Mouse (Mus musculus) left cerebral cortex, adult 18-20 months (tissue): ENCODE measurements around the gene Caskin1. TPM values are rescaled to one million over a fixed set of nuclear protein-coding genes. Genes with fewer than 3 reads are reported as not detected.
A peak's percentile ranks its signal among the peaks of the same experiment; 100 is the strongest.
"Not testable (repeated sequence)": the region's sequence is repeated elsewhere in the genome, so short reads cannot be mapped to it uniquely, and the experiment has no call there.

Experiments
- DNase-seq, 2 experiments: peaks; one replicate each; pipeline ENCODE4 v3.0.0; 2021 to 2022; ENCODE audit warnings: low spot score in 2 of 2, mixed read lengths in 1 of 2
- long read RNA-seq, 2 experiments: library from polyadenylated mRNA; stranded (forward); transcript quantifications; one replicate each; pipeline ENCODE4 v2.0.0; 2021
- total RNA-seq, 2 experiments: library from RNA; stranded (reverse); gene quantifications; 2 replicates each; pipeline ENCODE4 v1.2.3; 2021

Gene Caskin1
- 100 to 1,000 TPM; 123 to 129 TPM for total RNA-seq
- long read RNA-seq, experiment 1, full-length matches to known transcripts: 21 of 138 reads
- long read RNA-seq, experiment 1, partial matches to known transcripts: 109 of 138 reads
- long read RNA-seq, experiment 1, other reads (novel, unspliced or antisense): 8 of 138 reads
- long read RNA-seq, experiment 2, full-length matches to known transcripts: 4 of 56 reads
- long read RNA-seq, experiment 2, partial matches to known transcripts: 51 of 56 reads
- long read RNA-seq, experiment 2, other reads (novel, unspliced or antisense): 1 of 56 reads

DNA sequence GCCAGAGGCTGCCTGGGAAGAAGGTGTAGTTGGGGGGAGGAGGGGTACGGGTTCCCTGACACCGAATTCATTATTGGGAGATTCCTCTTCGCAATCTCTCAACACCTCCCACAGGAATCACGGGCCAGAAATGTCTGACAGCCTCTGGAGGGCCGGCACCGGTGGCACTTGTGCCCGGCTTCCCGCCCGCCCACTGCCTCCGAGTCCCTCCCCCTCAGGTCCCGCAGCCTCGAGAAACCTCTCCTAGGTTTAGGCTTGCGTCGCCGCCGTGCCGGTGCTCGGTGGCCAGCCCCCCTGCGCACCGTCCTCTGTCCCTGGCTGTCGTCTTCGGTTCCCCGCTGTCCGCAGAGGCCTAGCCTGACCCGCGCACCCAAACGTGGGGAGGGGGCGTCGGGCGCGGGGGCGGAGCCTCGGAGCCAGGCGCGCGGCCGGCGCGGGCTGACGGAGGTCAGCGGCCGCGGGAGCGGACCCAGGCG, at the start of gene Caskin1:
Caskin1 (plus strand) TSS at position 416 of the 476 bp plus-strand sequence.
- peak; percentile 50 to 69 for DNase-seq

DNA sequence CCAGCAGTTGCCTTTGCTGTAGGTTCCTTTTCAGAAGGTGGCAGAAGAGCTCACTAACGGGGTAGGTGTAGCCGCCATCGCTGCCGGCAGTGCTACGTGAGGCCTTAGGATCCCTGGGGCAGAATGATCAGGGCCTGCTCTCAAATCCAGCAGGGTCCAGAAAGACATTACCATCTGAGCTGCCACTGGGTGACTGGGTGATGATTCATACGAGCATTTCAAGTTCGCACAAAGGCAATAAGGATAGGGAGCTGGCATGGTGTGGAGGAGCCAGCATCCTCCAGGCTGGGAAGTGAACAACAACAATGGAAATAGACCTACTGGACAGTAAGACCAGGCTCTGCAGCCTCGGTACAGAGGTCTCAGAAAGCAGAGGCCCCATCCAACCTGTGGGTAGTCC, 48.0 kb upstream of the Caskin1 start:
- DNase-seq: no peak

DNA sequence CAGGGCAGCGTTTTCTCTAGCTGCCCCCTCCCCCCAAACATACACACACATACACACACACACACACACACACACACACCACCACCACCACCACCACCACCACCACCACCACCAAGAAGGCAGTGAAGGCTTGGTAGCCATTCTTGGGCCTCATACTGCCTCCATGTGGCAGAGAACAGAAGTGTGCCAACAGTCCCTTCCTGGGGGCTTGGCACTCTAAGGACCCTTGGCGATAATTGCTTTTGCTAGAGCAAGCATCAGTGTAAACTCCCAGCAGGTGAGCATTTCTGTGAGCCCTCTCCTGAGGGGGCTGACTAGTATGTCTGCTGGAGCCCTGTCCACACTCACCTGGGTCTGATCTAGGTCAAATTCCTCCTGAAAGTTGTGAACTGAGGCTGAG, 47.3 kb upstream of the Caskin1 start:
- no peak for DNase-seq

DNA sequence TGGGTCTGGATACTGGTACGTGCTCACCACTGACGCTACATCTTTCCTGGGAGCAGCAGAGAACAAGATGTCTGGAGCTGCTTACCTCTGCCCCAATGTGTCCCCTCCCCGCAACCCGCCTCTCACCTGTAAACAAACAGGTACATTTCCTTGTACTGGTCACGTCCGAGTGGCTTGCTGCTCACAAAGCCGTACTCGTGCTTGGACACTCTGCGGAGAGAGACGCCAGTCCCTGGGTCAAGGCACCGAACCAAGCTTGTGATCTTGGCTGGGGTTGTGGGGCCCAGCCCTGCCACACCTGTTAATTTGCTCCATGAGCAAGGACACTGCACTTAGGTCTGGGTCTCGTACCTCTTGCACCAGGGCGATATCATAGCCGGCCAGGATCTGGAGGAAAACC, 46.3 kb upstream of the Caskin1 start:
- no peak for DNase-seq

DNA sequence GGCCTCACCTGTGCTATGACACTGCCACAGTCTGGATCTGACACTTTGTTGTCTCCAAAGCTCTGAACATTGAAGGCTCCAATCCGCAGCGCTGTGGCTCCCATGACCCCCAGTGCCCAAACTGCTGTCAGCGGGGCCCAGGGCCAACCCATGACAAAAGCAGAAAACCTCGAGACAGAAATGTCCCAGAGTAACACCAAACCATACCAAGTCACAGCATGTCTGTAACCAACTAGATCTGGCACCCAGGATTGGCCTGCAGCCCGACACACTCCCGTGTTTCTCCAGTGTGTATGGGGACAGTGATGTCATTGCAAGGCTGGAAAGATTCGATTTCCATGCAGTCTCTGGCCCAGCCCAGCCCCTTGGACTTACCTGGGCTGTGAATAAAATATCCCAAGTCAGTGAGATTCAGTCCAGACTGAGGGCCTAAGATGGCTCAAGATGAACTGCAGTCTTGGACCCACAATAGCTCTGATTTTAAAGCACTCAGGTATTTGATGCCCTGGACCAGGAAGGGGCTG, 45.7 kb upstream of the Caskin1 start, which contains the start of gene Dnase1l2:
Dnase1l2 (minus strand) TSS at position 474 of the 524 bp plus-strand sequence.
- no peak for DNase-seq

DNA sequence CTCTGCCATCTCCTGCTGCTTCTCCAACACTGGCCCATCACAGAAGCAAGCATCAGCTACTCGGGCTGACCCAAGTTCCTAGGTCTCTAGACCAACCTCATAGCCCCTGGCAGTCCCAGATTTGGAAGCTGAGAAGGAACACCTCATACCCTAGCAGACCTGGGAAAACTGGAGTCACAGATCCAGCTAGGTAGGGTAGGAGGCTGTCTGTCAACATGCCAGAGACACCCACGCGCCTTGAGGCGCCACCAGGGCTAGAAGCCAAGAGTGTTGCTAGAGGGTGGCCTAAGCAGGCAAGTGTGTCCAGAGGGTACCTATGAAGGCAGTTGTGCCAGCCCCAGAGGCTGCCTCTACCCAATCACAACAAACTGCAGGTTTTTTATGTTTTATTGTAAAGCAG, 45.0 kb upstream of the Caskin1 start:
- peak; percentile 59 for DNase-seq

DNA sequence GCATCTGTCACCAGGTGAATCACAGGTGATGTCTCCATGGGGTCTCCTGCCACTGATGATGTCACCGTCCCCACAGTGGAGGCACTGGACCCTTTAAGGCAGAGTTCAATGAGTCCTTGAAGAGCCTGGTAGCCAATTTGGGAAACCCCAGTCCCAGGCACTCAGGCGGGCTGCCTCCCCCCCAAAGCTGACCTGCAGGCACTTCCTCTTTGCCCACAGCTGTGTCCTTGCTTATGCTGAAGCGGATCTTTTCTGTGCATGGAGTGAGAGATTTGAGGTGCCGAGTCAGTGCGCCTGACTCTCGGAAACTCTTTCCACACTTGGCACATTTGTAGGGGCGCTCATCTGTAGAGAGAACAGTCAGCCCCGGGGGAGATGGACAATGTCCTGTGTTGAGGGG, 41.8 kb upstream of the Caskin1 start:
- no peak for DNase-seq

DNA sequence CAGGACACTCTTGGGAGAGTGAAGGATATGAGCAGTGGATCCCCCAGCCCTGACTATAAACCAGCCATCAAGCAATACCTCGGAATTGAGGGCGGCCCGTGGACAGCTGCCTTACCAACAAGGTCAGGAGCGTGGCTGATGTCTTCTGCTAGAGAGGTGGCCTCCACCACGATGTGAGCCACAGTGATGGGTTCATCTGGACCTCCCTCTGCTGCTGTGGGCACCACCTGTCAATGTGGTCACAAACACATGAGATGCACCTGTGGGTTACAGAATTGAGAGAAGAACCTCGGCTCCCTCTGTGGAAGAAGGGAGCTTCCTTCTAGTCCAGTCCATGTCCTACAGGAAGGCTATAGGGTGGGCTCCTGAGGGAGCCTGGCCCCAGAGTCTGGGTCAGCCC, 38.9 kb upstream of the Caskin1 start:
- no peak for DNase-seq

DNA sequence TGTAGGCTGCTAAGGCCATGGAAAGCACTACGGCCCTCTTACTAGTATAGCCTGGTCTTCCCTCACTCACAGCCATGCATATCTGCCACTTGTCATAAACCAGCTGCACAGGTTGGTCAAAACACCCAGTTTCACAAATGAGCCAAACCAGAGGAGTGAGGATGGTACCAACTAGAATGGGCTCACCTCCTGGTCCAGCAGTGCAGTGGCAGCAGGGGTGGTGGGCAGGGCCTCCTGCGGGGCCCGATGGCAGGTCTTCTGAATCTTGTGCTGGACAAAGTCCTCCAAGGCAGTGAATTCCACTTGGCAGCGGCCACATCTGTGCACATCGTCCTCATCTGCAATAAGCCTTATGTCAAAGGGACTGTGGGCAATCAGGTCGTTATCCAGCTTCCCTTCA, 37.2 kb upstream of the Caskin1 start:
- no peak for DNase-seq

DNA sequence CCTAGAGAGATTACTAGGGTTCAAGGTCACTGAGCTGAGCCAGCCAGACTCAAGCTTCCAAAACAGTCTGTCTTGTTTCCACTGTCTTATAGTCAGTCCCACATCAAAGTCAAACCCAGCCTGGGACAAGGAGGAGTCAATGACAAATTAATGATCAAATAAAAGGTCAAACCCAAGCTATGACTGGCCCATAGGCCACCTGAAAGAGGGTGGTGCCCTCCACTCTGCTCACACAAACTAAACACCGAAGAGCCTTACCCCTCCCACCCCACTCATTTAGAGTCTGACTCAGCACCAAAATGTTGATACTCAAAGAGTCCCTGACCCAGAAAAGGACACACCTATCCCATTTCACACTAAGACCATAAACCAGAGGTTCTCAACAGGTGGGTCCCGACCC, 35.0 kb upstream of the Caskin1 start:
- no peak for DNase-seq

DNA sequence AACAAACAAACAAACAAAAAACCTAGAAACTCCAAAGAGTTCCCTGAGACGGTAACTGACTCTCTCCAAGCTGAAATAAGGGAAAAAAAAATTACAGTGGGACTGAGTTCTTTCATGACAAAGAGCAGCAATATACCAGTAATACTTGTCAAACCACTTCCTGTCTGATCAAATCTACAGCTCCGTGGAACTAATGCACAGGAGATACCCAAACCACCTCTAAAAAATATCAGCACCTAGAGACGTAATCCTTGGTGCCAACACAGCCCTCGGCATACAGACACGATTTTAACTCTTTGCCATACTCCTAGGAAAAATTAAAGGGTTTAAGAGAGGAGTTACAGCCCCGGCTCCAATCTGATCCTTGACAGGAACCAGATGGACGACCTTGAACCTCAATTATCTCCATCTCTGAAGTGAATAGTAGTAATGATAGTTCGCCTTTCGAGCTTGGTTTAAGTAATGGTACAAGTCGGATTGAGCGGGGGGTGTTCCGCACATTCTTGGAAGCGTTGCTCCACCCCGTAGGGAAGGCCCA, 34.1 kb upstream of the Caskin1 start:
- DNase-seq: no peak

DNA sequence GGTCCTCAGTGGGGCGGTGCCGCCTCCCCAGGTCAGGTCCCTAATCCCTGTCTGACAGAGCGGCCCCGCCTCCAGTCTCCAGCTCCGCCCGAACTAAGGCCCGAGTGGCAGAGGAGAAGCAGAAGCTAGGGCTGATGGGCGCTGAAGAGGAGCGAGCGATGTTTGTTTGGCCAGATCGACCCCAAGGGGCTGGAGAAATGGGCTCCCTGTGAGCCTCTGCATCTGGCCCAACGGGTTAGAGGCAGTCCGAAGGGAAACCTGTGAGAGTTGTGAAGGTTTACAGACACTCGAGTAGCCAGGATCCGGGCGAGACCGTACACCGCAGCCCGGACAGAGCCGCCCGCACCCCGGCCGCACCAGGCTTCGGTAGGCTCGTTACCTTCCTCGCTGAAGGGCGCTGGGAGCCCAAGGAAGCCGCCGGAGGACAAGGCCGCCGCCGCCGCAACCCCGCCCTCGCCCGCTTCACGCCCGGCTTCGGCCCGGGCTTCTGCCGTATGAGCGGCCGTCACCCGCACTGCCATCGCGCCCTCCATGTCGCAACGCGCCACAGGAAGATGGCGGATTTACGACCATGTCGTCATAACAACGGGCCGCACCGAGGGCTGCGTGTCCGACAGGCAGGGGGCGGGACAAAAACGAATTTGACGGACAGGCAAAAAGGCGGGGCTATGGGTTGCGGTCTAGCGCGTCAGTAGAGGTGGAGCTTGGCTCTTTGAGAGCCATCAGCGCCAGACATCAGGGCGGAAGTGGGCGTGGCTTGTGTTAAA, 33.5 kb upstream of the Caskin1 start:
- peak; percentile 98 to 99 for DNase-seq

DNA sequence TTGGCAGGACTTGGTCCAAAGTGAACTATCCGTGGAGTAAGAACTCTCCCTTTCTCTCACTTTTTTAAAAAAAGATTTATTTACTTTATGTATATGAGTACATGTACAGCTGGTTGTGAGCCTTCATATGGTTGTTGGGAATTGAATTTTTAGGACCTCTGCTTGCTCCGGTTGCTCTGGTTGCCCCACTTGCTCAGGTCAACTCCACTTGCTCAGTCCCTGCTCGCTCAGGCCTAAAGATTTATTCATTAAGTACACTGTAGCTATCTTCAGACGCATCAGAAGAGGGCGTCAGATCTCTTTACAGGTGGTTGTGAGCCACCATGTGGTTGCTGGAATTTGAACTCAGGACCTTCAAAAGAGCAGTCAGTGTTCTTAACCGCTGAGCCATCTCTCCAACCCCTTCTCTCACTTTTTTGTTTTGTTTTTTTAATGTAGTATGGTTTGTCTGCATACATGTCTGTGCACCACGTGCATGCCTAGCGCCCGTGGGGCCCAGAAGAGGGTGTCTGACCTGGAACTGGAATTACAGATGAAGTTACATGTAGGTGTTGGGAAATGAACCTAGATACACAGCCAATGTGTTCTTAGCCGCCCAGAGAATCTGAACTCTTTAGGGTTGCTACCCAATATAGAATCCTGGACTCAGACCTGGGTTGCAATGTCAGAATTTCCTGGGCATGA, 32.7 kb upstream of the Caskin1 start:
- DNase-seq: not testable (repeated sequence)

DNA sequence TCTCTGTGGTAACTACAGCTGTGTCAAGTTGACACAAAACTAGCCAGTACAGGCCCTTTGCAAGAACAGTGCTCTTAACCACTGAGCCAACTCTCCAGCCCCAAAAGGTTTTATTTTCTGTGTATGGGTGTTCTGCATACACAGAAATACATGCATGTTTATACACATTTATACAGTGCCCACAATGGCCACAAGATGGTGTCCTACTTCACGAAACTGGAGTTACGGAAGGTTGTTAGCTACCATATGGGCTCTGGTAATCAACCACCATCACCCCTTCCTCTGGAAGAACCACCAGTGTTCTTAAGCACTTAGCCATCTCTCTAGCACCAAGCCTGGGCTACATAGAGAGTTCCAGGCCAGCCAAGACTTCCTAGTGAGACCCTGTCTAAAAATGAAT, 26.8 kb upstream of the Caskin1 start:
- DNase-seq: no peak

DNA sequence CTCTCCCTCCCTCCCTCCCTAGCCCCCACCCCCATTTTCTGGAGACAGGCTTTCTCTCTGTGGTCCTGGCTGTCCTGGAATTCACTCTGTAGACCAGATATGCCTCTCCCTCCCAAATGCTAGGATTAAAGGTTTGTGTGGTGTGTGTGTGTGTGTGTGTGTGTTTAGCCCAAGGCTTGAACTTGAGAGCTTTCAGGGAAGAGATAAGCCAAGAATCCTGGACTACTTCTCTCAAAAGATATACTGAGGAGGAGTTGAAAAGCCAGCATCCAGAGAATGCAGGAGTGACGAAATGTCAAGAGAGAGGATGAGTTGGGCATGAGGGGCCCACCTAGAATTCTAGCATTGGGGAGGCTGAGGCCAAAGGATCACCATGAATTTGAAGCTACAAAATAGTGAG, 25.5 kb upstream of the Caskin1 start:
- DNase-seq: no peak

DNA sequence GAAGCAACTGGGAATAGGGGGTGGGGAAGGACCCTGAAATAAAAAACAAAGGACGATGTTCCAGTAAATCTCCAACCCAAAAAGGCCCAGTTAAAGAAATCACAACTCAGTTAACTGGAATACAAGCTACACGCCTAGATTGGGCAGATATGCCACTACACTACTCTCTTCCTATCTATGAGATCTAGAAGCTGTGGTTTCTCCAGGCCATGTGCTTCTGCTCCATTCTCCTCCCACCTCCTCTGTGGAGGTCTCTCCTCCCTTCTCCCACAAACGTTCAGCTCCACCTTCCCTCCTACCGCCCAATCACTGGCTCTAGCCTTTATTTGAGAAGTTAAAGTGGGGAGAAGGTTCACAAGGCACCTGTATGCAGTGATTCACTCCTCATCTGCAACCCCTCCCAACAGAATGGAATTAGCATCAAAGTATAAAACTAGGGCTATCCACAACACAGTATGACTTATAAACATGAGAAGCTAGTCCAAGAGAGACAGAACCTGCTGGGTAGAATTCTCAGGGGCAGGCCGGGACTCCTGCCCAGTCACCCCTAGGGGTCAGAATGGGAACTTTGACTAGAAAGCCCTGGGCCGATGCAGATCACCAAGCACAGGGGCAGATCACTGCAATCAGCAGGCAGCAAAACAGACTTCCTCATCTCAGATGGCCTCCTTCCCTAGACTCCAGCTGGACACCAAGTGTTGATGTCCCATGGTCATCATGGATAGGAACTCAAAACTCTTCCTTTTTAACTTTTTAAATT, 24.8 kb upstream of the Caskin1 start:
- DNase-seq: no peak

DNA sequence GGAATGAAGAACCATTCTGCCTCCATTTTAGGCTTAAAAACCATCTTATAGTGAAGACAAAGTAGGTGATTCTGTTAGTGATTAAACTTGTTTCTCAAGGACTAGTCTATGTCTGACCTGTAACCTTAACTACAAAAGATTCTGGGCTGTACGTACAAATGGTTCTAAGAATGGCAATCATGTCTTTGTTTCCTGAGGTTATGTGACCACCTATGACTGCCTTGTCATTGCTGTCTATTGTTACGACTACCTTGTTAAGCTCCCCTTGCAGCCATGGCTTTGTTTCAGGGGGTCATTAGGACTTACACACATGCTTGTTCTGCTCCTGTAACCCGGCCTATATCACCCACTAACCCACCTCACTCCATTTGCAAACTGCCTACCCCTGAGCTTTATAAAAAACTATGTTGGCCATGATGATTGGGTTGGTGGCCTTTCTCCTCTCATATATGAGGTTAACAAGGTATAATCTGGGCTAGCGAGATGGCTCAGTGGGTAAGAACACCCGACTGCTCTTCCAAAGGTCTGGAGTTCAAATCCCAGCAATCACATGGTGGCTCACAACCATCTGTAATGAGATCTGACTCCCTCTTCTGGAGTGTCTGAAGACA, 19.7 kb upstream of the Caskin1 start:
- no peak for DNase-seq

DNA sequence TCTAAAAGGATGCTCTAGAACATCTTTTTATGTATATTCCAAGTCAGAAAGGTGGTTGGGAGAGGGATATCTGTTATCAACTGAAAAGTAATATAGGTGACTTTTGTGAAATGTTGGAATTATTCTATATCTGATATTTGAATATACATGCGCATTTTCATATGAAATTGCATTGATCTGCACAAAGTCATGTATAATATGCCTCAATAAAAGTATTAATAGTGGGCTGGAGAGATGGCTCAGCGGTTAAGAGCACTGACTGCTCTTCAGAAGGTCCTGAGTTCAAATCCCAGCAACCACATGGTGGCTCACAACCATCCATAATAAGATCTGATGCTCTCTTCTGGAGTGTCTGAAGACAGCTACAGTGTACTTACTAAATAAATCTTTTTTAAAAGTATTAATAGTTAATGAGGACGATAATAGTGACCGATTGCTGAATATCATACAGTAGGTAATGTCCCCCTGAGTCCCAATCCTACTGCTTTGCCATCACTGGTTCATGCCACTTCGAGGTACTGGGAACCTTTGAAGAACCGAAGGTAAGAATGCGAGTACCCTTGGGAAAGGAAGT, 19.0 kb upstream of the Caskin1 start:
- DNase-seq: no peak

DNA sequence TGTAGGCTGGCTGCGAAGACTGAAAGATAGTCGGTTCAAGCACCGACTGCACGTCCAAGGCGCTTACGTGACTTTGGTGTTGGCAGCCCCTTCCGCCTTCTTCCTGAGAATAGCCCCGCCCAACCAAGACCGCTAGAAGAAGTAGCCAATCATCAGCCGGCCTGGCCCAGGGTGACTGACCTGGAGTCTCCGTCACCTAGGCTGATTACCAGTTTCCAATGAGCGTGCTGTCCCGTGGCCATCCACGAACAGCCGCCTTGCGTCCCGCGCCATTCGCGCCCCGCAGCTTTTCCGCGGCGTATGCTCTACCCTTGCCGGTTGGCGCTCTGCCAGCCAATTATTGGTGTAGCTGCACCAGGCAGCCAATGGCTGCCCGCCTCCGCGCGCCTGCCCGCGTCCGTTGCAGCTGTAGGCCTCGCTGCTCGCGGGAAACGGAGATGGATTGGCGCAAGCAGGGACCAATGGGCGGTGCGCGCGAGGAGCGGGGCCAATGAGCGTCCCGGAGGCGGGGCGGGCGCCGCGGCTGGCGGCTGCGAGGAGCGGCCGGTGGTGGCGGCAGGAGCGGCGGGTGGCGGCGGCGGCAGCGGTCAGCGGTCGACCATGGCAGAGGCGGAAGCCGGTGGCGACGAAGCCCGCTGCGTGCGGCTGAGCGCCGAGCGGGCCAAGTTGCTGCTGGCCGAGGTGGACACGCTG, 18.3 kb upstream of the Caskin1 start, which contains the start of the genes E4f1 and Pgp:
E4f1 (minus strand) TSS at position 404 of the 693 bp plus-strand sequence.
Pgp (plus strand) TSS at position 483 of the 693 bp plus-strand sequence.
- peak; percentile 99 to 100 for DNase-seq
